Mouse (Mus musculus): ENCODE results near the gene Usp48.

GRCm38 (mm10) chr4:137703077-137703476 is 109.5 kb downstream of the Usp48 start:
- TF ChIP-seq CTCF (IDR thresholded peaks at IDR 0.05; ENCODE audit: low read depth) (no peak), EP300 (IDR thresholded peaks at IDR 0.05; ENCODE audit: low read depth) (no peak)

All from liver, embryonic 14.5 days (tissue).